Mouse (Mus musculus) monocyte, adult 5-6 weeks (primary cell): Measurements from ENCODE around the gene Ica1. TPM values are rescaled to one million over a fixed set of nuclear protein-coding genes. Genes with fewer than 3 reads are reported as not detected.

Experiments used
- ATAC-seq: fragments of 153-309, 156-312 bp; replicated peaks from 2 replicates; pipeline ENCODE4 v1.8.0; 2017; ENCODE audit warnings: mild to moderate bottlenecking; ENCODE audit not compliant: low TSS enrichment, insufficient number of reproducible peaks, severe bottlenecking, poor library complexity, low FRiP score
- total RNA-seq: library from RNA; stranded (forward); fragments of 200-1000, 200-491, 200-594 nt; gene quantifications from 3 replicates; pipeline ENCODE4 v1.2.3, GENCODE M21; 2017

Gene Ica1
- total RNA-seq, 1 experiment from 2014 or later: 3.5 TPM

- no peak for ATAC-seq
Observed at GRCm38 (mm10) chr6:8752984-8753722, 25.1 kb downstream of the Ica1 start.

- ATAC-seq: no peak
Observed at GRCm38 (mm10) chr6:8744886-8745285, 33.4 kb downstream of the Ica1 start.

GRCm38 (mm10) chr6:8744273-8744785 lies 34.0 kb downstream of the Ica1 start:
- ATAC-seq: no peak

GRCm38 (mm10) chr6:8742449-8742848 lies 35.8 kb downstream of the Ica1 start:
- ATAC-seq: no peak

GRCm38 (mm10) chr6:8741659-8742058 lies 36.6 kb downstream of the Ica1 start:
- no peak for ATAC-seq

- ATAC-seq: no peak
Observed at GRCm38 (mm10) chr6:8740092-8740491, 38.2 kb downstream of the Ica1 start.

GRCm38 (mm10) chr6:8738396-8738795 lies 39.9 kb downstream of the Ica1 start:
- ATAC-seq: no peak

GRCm38 (mm10) chr6:8736493-8736820 lies 41.8 kb downstream of the Ica1 start:
- no peak for ATAC-seq

- peak; percentile 73; the same call in 1 of the 2 replicates for ATAC-seq
Observed at GRCm38 (mm10) chr6:8735657-8736492, 42.4 kb downstream of the Ica1 start.

GRCm38 (mm10) chr6:8735044-8735443 lies 43.2 kb downstream of the Ica1 start:
- ATAC-seq: no peak

- no peak for ATAC-seq
Observed at GRCm38 (mm10) chr6:8732492-8732891, 45.8 kb downstream of the Ica1 start.

- no peak for ATAC-seq
Observed at GRCm38 (mm10) chr6:8731656-8732191, 46.6 kb downstream of the Ica1 start.

- no peak for ATAC-seq
Observed at GRCm38 (mm10) chr6:8730433-8730832, 47.9 kb downstream of the Ica1 start.

- no peak for ATAC-seq
Observed at GRCm38 (mm10) chr6:8727806-8728205, 50.5 kb downstream of the Ica1 start.

GRCm38 (mm10) chr6:8725610-8726009 lies 52.7 kb downstream of the Ica1 start:
- ATAC-seq: no peak

GRCm38 (mm10) chr6:8719692-8720091 lies 58.6 kb downstream of the Ica1 start:
- ATAC-seq: no peak

- ATAC-seq: no peak
Observed at GRCm38 (mm10) chr6:8717967-8718366, 60.3 kb downstream of the Ica1 start.

- no peak for ATAC-seq
Observed at GRCm38 (mm10) chr6:8716539-8716938, 61.7 kb downstream of the Ica1 start.

- ATAC-seq: no peak
Observed at GRCm38 (mm10) chr6:8711246-8711645, 67.0 kb downstream of the Ica1 start.
